Mouse (Mus musculus): ENCODE results near the gene Pop7.

DNA sequence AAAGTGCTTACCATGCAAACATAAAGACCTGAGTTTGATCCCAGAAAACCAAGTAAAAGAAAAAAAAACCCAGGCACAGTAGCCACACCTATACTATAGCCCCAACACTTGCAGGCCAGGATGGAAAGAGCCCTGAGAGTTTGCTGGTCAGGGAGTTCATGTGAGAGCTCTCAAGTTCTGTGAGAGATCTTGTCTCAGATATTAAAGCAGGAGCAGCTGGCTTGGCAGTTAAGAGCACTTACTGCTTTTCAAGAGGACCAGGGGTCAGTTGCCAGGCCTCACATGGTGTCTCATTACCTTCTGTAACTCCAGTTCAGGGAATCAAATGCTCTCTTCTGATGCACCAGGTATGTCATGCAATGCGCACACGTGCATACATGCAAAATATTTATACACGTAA, 32.4 kb upstream of the Pop7 start:
- no peak for TF ChIP-seq CTCF (IDR thresholded peaks at IDR 0.05; ENCODE audit: control insufficient read depth, insufficient read depth, insufficient replicate concordance, low read depth, low read length)
- TF ChIP-seq POLR2A (IDR thresholded peaks at IDR 0.05; ENCODE audit: control insufficient read depth, low read depth, low read length) = no peak
